Mouse (Mus musculus): ENCODE measurements around the gene Wdr20rt. TPM values are rescaled to one million over a fixed set of nuclear protein-coding genes. Genes with fewer than 3 reads are reported as not detected.

Gene Wdr20rt
- total RNA-seq, 2 experiments from 2014 or later: 0.22 TPM; not detected in 1

DNA sequence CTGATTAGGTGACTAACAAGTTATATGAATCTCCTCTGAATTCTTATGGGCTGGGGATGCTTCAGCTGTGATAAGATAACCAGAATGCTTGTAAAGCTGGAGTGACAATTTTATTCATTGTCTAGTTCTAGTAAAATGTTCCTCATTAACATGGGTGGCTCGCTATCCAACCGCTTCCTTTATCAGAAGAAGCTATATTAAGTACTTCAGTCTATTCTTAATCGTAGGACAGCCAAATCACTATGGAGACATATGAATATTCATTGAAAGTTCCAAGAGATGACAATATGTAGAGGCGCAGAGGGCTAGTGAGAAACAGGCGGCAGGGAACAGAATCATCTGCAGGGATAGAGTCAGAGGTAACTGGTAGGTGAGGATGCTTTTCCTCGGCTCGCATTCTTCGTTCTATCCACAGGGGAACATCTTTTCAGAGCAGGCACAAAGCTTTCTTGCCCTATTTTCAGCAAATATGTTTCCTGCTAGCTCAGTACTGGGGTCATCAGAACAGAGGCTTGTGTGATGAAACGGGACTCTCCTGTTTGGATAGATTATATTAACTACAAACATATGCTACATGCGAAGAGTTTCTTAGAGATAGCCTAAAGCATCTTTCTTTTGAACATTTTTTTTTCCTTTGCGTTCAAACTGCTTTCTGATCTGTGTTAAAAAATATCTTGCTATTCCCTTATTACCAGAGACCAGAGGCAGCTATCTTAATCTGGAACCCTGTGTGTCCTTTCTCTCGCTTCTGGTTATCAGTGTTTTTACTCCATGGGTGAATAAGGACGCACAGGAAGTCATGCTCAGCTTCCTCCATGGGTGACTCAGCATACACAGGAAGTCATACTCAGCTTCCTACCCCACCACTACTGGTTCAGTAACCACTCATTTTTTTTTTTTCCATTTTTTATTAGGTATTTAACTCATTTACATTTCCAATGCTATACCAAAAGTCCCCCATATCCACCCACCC, 34.1 kb downstream of the Wdr20rt start:
- peak in 1 of 2 experiments; percentile 16 for DNase-seq (ENCODE audit: low spot score in 2 of 2)
- Histone ChIP-seq H3K27ac (peak overlapping the region; percentile 54), H3K4me3 (no peak overlapping the region; the same call in 1 of the 2 replicates)
- TF ChIP-seq CTCF (conservative IDR thresholded peaks at IDR 0.05): no peak

DNA sequence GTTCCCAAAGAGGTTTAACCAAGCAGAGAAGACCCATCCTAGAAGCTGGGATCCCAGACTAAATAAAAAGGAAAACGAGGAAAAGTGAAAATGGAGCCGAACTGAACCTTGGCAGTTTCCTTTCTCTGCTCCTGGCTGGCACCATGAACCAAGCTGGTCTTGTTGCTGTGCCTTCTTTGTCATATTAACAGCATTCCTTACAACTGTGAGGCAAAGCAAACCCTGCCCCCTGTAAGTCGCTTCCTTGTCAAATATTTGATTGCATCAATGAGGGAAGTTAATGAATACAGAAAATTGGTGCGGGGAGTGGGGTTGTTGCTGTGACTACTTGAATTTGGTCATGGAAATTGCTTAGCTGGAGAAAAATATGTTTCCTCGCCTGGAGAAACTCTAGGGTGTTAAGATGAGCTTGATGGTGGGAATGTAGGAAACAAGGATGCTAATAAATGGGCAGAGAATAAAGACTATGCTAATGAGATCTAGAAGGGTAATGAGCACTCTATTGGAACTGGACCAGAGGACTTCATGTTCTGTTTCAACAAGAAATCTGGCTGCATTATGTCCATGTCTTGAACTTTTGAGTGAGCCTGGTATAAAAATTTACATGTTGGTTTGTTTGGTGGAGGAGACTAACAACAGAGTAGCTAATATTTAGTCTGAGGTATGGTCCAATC, 43.1 kb downstream of the Wdr20rt start:
- DNase-seq (ENCODE audit: low spot score in 2 of 2): no peak
- no peak for TF ChIP-seq CTCF (conservative IDR thresholded peaks at IDR 0.05)
- Histone ChIP-seq H3K4me3 (no peak overlapping the region), H3K27ac (no peak overlapping the region)

DNA sequence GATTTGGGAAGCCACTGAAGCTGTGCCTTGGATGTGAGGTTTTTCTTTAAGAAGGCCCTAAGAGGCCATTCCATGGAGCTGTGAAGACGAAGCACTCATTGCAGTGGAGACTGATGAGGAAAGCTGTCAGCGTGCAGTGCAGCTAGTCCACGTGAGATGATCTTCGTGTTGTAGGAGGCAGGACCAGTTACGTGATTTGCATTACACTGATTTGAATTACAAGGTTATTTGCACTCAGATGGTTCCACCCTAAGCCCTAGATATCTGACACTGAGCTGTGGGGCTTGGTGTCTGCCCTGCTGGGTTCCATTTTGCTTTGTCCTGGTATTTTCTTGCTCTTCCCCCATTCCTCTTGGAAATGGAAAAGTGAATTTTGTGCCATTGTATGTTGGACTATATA, 44.1 kb downstream of the Wdr20rt start:
- no peak for TF ChIP-seq CTCF (conservative IDR thresholded peaks at IDR 0.05)
- H3K4me3 ChIP-seq: no peak overlapping the region
- H3K27ac ChIP-seq: no peak overlapping the region
- no peak for DNase-seq (ENCODE audit: low spot score in 2 of 2)

DNA sequence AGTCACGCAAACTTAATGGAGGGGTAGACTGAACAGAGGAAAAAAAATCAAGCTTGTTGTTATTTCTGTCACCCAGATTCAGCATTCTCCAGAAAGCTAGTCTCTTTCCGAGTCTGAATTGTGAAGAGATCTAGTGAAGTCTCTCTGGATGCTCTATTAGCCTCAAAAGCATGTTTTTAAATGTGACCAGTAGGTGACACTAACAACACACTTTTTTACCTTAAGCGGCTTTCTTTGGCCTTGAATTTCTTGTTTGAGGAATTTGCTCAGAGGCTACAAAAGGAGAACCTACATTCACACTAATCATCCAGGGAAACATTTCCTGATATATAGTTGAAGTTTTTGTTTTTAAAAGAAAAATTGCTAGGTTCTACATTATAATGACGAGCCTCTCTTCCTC, 48.5 kb downstream of the Wdr20rt start:
- TF ChIP-seq CTCF (conservative IDR thresholded peaks at IDR 0.05): peak; percentile 77
- Histone ChIP-seq H3K4me3 (no peak overlapping the region), H3K27ac (no peak overlapping the region)
- DNase-seq (ENCODE audit: low spot score in 2 of 2): no peak

Other genes starting within 250 kb of the Wdr20rt start
- gene Prpf39, start 189.2 kb upstream of the Wdr20rt start, total RNA-seq (2021): 10 to 100 TPM; 43.4 to 48.7 TPM
- 100 to 1,000 TPM; 150 to 156 TPM for gene Fkbp3, start 151.5 kb upstream of the Wdr20rt start, total RNA-seq (2021)
- gene Fancm, start 149.9 kb upstream of the Wdr20rt start, total RNA-seq (2021): 10 to 100 TPM; 13.5 to 14.1 TPM
- gene Mis18bp1, start 52.9 kb upstream of the Wdr20rt start, total RNA-seq (2021): under 1 TPM; 0.23 to 0.49 TPM